Mouse (Mus musculus) bone marrow macrophage, adult 2 months (primary cell): Measurements from ENCODE around the gene 2010300C02Rik.

Experiments used
- CTCF ChIP-seq: IDR thresholded peaks from 2 replicates; pipeline ENCODE4 v1.5.1; 2012; ENCODE audit warnings: low read depth, mild to moderate bottlenecking, low read length, moderate library complexity
- POLR2A ChIP-seq: IDR thresholded peaks from 2 replicates; pipeline ENCODE4 v1.6.1; 2012; ENCODE audit warnings: mild to moderate bottlenecking, low read depth, low read length, borderline replicate concordance

- TF ChIP-seq CTCF = no peak
- no peak for TF ChIP-seq POLR2A
Observed at GRCm38 (mm10) chr1:37583795-37584464, 136.0 kb downstream of the 2010300C02Rik start.
